Mouse (Mus musculus) heart, postnatal 0 days (tissue): ENCODE results near the gene Rac3. TPM values are rescaled to one million over a fixed set of nuclear protein-coding genes. Genes with fewer than 3 reads are reported as not detected.

Source experiments
- ATAC-seq: fragments of 200-750 bp; cut with Nextera tagmentation; 2 replicates; pipeline ENCODE4 v1.8.0; 2017; ENCODE audit warnings: low read depth, moderate number of reproducible peaks, moderate library complexity; ENCODE audit not compliant: insufficient read depth
- DNase-seq: peaks from one replicate; pipeline ENCODE4 v3.0.0-alpha.2; 2016; ENCODE audit warnings: low spot score
- H3K27ac ChIP-seq: fragments of 300-500 bp; sonication (generic); 2 replicates; pipeline ENCODE4 v1.5.1; 2014; ENCODE audit warnings: low read depth, mild to moderate bottlenecking
- H3K27me3 ChIP-seq: fragments of 300-500 bp; sonication (generic); 2 replicates; pipeline ENCODE4 v1.6.1; 2014; ENCODE audit warnings: low read length, mixed read lengths; ENCODE audit not compliant: control insufficient read depth, insufficient read depth
- H3K36me3 ChIP-seq: fragments of 300-500 bp; sonication (generic); replicated peaks from 2 replicates; pipeline ENCODE4 v1.6.1; 2014; ENCODE audit warnings: low read length, mixed read lengths; ENCODE audit not compliant: control insufficient read depth, insufficient read depth
- H3K4me1 ChIP-seq: fragments of 300-500 bp; sonication (generic); 2 replicates; pipeline ENCODE4 v1.6.1; 2014; ENCODE audit warnings: antibody characterized with exemption; ENCODE audit not compliant: control insufficient read depth, insufficient read depth
- H3K4me2 ChIP-seq: fragments of 300-500 bp; sonication (generic); 2 replicates; pipeline ENCODE4 v1.6.1; 2014; ENCODE audit warnings: low read depth, mild to moderate bottlenecking, low read length, moderate library complexity
- H3K4me3 ChIP-seq: fragments of 300-500 bp; sonication (generic); 2 replicates; pipeline ENCODE4 v1.5.1; 2014; ENCODE audit warnings: low read depth, low read length
- H3K9ac ChIP-seq: fragments of 300-500 bp; sonication (generic); replicated peaks from 2 replicates; pipeline ENCODE4 v1.6.1; 2014; ENCODE audit warnings: low read depth, low read length, mixed read lengths
- H3K9me3 ChIP-seq: fragments of 300-500 bp; sonication (generic); replicated peaks from 2 replicates; pipeline ENCODE4 v1.6.1; 2016; ENCODE audit warnings: low read length; ENCODE audit not compliant: control insufficient read depth
- CTCF ChIP-seq: IDR thresholded peaks from 2 replicates; pipeline ENCODE4 v1.5.1; 2016; ENCODE audit warnings: antibody characterized with exemption, control low read depth, low read depth
- EP300 ChIP-seq: IDR thresholded peaks from 2 replicates; pipeline ENCODE4 v1.6.1; 2016; ENCODE audit warnings: antibody characterized with exemption, low read depth
- WGBS: fragments of 180-500 bp; shearing (Covaris S2); extraction: QIAGEN DNeasy Blood & Tissue Kit; methylation state at CpG from one replicate; pipeline ENCODE4 v1.1.7; 2014; 5-methylcytosine and 5-hydroxymethylcytosine counted together
- polyA plus RNA-seq: library from polyadenylated mRNA; unstranded; fragments of >200 nt; fragmentation: Nextera tagmentation; extraction: Ambion mirVana; gene quantifications from 2 replicates; pipeline ENCODE4 v1.2.1, GENCODE M21; 2015
- total RNA-seq: library from RNA; depleted of rRNA; stranded (reverse); fragments of >200 nt; gene quantifications from 2 replicates; pipeline ENCODE4 v1.2.3, GENCODE M21; 2014; ENCODE audit warnings: low replicate concordance

Gene Rac3
- total and polyA plus RNA-seq, 2 experiments from 2014 or later: 1.4 to 12.6 TPM

DNA sequence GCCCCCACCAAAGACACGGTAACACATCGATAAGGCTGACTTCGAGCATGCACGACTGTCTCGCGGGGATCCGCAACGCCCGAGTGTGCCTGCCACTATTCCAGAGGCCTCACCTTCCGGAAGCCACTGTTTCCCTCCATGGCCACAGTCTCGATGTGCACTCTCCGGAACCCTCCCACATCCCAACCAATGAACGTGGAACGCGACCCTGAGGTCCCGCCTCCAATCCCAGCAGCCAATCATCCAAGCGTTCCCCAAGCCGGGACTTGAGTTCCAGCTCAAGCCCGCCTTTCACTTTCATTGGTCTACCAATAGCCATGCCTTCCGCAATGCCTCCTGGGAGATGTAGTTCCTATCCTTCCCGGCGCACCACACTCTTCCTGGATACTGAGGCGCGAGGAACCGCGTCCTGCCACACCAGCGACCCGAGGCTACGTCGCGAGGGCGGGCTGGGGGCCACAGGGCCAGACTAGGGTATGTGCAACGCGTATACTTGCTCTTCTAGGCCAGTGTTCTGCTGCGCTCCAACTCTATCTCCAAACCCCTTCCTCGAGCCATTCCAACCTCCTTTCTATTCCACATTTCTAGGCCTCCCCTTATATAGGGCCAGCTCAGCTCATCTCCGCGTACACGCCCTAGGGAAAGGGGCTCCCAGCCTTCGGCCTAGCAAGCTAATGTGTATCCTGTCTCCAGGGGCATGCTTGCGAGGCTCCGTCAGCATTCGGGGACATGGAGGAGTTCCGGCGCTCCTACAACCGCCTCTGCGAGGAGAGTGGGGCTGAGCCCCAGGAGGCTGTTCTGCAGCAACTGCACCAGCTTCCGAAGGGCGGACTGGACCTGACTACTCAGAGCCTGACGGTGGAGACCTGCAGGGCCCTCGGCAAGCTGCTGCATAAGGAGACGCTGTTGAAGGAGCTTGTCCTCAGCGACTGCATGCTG, 7.4 kb upstream of the Rac3 start, which contains the start of the genes Cenpx and Lrrc45:
Cenpx (minus strand) TSS at position 159 of the 939 bp plus-strand sequence.
Lrrc45 (plus strand) TSS at position 346 of the 939 bp plus-strand sequence.
- Histone ChIP-seq H3K4me1 (peaks cover 16% of the 10 kb centered on the region), H3K9me3 (no peaks in the 10 kb centered on the region), H3K36me3 (peaks cover 25% of the 10 kb centered on the region), H3K27me3 (no peaks in the 10 kb centered on the region), H3K27ac (peak within 1 kb of the TSS; percentile 71), H3K9ac (peak within 1 kb of the TSS; percentile 48), H3K4me3 (peak within 1 kb of the TSS; percentile 48), H3K4me2 (peak within 1 kb of the TSS; percentile 73)
- 1% methylated on average over 53 of the region's 53 CpGs for WGBS
- ATAC-seq (peak; percentile 96), DNase-seq (peak; percentile 100)
- TF ChIP-seq CTCF (no peak), EP300 (no peak)

DNA sequence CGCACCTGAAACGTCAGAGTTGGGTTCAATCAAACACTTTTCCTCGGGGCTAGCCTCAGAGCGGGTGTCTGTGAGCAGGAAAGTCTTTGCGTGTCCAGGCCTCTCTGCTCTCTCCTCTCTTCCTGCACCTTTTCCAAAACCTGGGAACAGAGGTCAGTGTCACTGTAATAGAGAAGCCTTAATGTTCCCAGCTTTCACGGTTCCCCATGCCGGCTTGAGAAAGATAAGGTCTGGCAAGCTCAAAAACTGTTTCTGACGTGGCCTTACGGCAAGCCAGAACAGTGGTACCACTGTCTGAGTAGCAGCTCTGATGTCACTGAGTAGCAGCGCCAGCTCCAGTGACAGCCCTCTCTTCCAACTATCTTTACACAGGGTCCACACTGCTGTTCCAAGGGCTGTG, 6.7 kb upstream of the Rac3 start:
- no peaks in the 10 kb centered on the region for H3K9me3 ChIP-seq
- peaks cover 19% of the 10 kb centered on the region for H3K36me3 ChIP-seq
- peaks cover 16% of the 10 kb centered on the region for H3K4me1 ChIP-seq
- DNase-seq (no peak), ATAC-seq (no peak)
- peak overlapping the region; percentile 73 for H3K4me2 ChIP-seq
- H3K9ac ChIP-seq: peak overlapping the region; percentile 29; the same call in 1 of the 2 replicates
- peak overlapping the region; percentile 48 for H3K4me3 ChIP-seq
- no peaks in the 10 kb centered on the region for H3K27me3 ChIP-seq
- TF ChIP-seq EP300 (no peak), CTCF (no peak)
- 36% methylated on average over 10 of the region's 10 CpGs for WGBS
- no peak overlapping the region for H3K27ac ChIP-seq

DNA sequence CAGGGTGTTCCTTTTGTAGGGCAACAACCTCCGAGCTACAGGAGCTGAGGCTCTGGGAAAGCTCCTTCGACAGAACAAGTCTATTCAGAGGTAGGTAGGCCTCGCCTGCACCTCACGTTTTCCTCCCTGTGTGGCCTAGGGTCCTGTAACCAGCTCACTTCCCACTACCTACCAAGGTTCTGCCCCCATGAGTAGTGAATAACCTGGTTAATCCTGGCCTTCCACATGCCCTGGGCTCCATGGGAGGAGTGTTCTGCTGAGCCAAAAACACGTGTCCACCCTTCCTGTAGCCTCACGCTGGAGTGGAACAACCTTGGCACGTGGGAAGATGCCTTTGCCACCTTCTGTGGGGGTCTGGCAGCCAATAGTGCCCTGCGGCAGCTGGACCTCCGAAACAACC, 6.1 kb upstream of the Rac3 start:
- H3K4me3 ChIP-seq: no peak overlapping the region
- WGBS: 87% methylated on average over 9 of the region's 9 CpGs

DNA sequence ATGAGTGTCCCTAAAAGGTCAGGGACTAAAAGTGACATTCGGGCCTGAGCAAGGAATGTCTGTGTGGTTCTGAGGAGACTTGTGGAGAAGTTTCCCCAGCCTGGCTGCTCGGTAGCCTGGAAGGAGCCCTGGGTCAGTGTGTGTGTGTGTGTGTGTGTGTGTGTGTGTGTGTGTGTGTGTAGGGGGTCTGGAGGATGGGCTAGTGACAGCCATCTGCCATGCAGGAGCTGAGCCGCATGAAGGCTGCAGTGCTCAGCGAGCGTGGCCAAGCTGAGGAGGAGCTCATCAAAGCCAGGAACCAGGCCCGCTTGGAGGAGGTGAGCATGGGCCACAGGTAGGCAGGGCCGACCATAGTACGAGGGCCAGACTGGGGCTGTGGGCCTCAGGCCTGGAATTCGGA, 2.0 kb upstream of the Rac3 start:
- no peak for DNase-seq
- H3K4me1 ChIP-seq: peaks cover 19% of the 10 kb centered on the region
- H3K9me3 ChIP-seq: no peaks in the 10 kb centered on the region
- 87% methylated on average over 9 of the region's 9 CpGs for WGBS
- TF ChIP-seq EP300: no peak
- TF ChIP-seq CTCF: no peak
- H3K27me3 ChIP-seq: peaks cover 20% of the 10 kb centered on the region
- no peak for ATAC-seq
- H3K36me3 ChIP-seq: peaks cover 11% of the 10 kb centered on the region
- no peak overlapping the region for H3K4me2 ChIP-seq
- no peak overlapping the region for H3K27ac ChIP-seq
- no peak overlapping the region for H3K9ac ChIP-seq
- no peak overlapping the region for H3K4me3 ChIP-seq

More for the DNA sequence above, 6.1 kb upstream of the Rac3 start:
- ATAC-seq (no peak), DNase-seq (no peak)
- H3K9ac ChIP-seq: no peak overlapping the region
- no peak overlapping the region for H3K4me2 ChIP-seq
- TF ChIP-seq CTCF (no peak), EP300 (no peak)
- no peaks in the 10 kb centered on the region for H3K9me3 ChIP-seq
- H3K36me3 ChIP-seq: peaks cover 13% of the 10 kb centered on the region
- peaks cover 16% of the 10 kb centered on the region for H3K4me1 ChIP-seq
- H3K27ac ChIP-seq: no peak overlapping the region
- no peaks in the 10 kb centered on the region for H3K27me3 ChIP-seq

DNA sequence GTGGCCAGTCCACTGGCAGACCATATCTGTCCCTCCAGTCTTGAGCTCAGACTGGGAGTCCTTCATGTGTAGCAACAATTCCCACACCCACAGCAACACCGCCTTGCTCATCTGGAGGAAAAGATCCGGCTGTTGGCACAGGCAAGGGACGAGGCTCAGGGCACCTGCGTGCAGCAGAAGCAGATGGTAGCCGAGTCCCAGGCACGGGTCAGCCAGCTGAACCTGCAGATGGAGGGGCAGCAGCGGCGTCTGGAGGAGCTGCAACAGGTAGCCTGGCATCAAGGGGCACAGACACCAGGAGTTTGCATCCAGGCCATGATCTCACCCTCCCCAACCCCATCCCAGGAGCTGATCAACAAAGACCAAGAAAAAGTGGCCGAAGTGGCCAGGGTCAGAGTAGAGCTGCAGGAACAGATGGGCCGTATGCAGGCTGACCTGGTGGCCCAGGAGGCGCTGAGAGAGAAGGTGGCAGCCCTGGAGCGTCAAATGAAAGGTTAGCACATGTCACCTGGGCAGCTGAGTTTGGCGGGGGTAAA, 1.4 kb upstream of the Rac3 start:
- no peak for ATAC-seq
- TF ChIP-seq CTCF (no peak), EP300 (no peak)

More for the DNA sequence above, 1.4 kb upstream of the Rac3 start:
- 90% methylated on average over 13 of the region's 13 CpGs for WGBS
- no peak overlapping the region for H3K4me2 ChIP-seq
- H3K36me3 ChIP-seq: peaks cover 11% of the 10 kb centered on the region
- no peaks in the 10 kb centered on the region for H3K9me3 ChIP-seq
- H3K4me3 ChIP-seq: no peak overlapping the region
- H3K9ac ChIP-seq: no peak overlapping the region
- peaks cover 20% of the 10 kb centered on the region for H3K27me3 ChIP-seq
- peaks cover 13% of the 10 kb centered on the region for H3K4me1 ChIP-seq
- no peak for DNase-seq
- no peak overlapping the region for H3K27ac ChIP-seq
